Mouse (Mus musculus) heart, postnatal 36 days (tissue): ENCODE measurements around the gene Casz1. TPM values are rescaled to one million over a fixed set of nuclear protein-coding genes. Genes with fewer than 3 reads are reported as not detected.

ENCODE experiments used
- DNase-seq, 2 experiments: peaks; one replicate each; pipeline ENCODE4 v3.0.0; 2021 to 2022
- intact Hi-C: fragments of 180-260 bp; cut with DNase I; formaldehyde crosslinking; loops from one replicate; pipeline ENCODE4 v1.15.1; 2025
- total RNA-seq, 2 experiments: library from RNA; stranded (reverse); gene quantifications; 2 replicates each; pipeline ENCODE4 v1.2.3; 2021

Casz1 gene
- total RNA-seq, 2 experiments from 2014 or later = 38.7 to 45.3 TPM

DNA sequence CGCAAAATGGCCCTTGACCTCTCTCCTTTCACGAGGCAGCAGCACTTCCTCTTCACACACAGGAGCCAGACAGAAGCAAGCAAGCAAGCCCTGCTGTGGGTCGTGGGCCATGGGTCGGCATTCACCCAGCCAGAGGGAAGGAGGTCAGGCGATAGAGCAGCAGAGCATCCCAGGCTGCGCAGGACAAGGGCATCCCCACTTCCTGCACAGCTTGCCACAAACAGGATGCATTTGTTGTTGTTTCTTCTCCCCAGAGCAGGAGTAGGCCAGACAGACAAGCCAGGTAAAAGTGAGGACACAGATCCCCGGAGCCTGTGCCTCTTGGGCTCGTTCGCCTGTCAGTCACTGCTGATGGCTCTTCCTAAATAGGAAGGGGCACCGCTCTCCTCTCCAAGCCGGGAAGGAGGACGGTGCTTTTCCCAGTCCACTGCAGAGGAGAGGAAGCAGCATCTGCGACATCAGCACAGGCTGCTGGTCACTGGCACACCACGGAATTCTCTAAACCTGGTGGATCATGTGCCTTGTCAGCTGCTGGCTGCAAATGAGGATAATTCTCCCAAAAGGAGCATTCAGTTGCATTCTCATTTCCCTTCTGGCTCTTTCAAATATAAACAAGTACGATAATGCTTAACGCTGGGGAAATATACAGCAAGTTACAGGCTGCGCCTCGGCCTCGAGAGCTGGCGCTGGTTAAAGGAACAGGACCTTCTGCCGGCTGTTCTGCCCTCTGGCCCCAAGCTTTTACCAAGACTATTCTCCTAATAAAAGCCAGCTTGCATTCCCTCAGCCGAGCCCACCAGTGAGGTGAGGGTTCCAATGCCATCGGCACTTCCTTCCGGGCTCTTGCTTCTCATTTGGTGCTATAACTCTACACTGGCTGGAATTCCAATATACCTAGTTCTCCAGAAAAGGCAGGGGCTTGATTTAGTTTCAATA lies 181.6 kb downstream of the Casz1 start:
- intact Hi-C loops = no loop called here
- no peak for DNase-seq

DNA sequence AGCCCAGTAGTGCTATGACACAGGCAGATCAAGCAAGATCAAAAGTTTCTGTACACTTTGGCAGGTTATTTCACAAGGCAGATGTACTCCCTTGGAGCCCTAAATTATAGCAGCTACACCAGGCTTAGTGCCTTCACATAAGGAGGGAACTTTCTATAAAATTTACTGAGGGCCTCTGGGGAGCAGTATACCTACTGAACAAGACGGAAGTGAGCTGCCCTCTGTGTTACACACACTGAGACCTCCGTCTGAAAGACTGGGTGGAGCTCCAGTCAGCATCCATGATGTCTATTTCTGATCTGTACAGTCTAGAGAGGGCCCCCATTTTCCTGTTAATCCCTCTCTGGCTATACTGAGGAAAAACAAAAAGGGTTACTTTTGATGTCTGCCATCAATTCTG lies 185.8 kb downstream of the Casz1 start:
- intact Hi-C loops = no loop called here
- DNase-seq = no peak

DNA sequence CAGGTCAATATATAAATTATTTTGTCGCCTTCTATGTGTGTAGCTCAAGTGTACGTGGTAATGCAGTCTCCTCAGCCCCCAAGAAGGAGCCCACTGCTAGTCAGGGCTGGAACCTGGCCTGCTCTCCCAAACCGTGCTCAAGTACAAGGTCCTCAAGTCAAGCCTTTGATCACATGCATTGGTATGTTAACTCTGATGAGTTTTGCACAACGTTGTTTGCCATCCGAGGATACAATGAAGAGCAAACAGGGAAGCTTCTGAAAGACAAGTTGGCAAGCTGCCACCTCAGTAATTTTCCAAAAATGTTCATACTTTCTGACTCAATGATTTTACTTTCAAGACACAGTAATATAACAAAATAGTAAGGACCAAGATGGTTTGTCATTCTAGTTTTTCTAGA lies 189.7 kb downstream of the Casz1 start:
- intact Hi-C loops = no loop called here
- DNase-seq = no peak

DNA sequence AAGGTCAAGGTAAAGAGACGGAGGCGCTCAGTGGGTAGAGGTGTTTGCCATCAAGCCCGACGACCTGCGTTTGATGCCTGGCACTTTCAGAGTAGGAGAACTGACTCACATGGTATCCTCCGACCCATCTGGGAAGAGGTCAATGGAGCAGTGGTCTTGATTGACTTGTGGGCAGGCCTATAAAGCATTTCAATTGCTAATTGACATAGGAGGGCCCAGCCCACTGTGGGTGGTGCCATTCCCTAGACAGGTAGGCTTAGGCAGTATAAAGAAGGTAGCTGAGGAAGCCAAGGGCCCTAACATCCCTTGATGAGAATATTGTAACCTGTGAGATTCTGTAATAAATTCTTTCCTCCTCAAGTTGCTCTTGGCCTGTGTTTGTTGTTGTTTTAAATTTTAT lies 196.5 kb downstream of the Casz1 start:
- no peak for DNase-seq
- intact Hi-C loops = no loop called here

DNA sequence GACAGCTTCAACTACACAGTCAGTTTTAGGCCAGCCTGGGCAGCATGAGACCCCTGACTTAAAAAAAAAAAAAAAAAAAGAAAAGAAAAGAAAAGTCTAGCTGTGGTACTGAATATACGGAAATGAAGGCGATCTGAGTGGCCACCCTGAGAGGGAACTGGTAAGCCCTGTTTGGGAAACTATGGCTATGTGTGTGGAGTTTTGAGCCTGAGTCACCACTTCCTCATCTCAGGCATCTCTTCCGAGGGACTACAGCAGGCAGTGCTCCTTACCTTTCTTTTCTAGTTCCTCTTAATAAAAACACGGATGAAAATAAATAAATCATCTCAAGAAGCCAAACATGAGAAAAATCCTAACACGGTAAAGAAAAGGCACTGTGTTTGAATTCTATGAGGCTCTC lies 197.3 kb downstream of the Casz1 start:
- DNase-seq = no peak
- intact Hi-C loops = no loop called here

DNA sequence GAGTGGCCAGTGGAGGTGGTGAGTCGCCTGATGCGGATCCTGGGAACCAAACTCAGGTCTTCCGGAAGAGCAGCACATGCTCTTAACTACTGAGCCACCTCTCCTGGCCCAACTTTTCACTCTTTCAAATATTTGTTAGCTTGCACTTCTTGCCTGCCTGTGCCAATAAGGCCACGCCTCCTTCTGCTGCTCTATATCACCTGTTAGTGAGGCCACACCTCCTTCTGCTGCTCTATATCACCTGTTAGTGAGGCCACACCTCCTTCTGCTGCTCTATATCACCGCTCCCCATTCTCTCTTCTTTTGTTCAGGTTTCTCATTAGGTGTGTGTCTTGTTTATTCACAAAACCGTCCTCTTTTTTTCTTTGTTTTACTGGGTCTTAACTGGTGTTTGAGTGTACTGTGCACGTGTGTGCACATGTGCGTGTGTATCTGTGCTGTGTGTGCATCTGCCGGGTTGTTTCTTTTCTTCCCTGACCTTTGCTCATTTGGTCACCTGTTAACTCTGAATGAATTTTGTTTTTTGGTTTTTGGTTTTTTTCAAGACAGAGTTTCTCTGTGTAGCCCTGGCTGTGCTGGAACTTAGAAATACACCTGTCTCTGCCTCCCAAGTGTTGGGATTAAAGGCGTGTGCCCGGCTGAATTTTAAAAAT lies 198.3 kb downstream of the Casz1 start:
- intact Hi-C loops = no loop called here
- DNase-seq = no peak

Other genes with a start within 250 kb of the Casz1 start
- 10 to 100 TPM; 38.5 to 43.2 TPM for gene Exosc10, start 246.0 kb upstream of the Casz1 start, total RNA-seq
- gene Srm, start 212.9 kb upstream of the Casz1 start, total RNA-seq = 10 to 100 TPM; 17.5 to 18.7 TPM
- gene Masp2, start 201.9 kb upstream of the Casz1 start, total RNA-seq = under 1 TPM in 1 of 2 experiments, not detected in 1; 0.56 TPM
- 100 to 1,000 TPM; 123 to 130 TPM for gene Tardbp, start 177.4 kb upstream of the Casz1 start, total RNA-seq
- gene Gm572, start 161.1 kb upstream of the Casz1 start, total RNA-seq = 1 to 10 TPM; 3.7 to 5.5 TPM